Comparison of ENCODE assay signal across 19 mouse cellular contexts in the genomic region with DNA sequence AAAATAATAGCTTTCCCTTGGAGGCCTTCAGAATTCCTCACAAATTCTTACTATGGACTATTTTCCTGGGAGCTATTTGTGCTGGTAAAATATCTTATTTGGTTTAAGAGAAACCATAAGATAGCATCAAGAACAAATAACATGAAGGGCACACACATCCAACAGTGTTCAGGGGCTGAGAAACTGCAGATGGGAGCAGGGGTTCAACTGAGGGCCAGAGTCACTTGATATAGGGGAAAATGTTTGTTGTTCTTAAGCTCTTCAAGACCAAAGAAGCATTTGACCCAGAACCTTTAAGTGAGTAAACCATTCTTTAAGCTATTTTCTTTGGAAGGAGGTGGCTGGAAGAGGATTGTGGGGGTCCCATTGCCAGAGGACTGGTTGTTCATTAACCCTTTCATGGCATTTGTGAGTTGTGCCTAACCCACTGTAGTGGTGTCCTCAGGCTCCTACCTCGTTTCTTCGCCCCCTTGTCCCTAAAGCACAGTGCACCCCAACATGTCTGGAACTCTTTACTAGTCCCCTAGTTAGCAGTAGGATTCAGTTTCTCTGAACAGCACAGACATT.
DNase-seq lines count a peak whose midpoint lies in the region; ATAC-seq and TF ChIP-seq lines count a peak whose summit lies in the region.
"Had no signal": no experiment of that assay in that cellular context is flagged by ENCODE, and none has a peak within 500 bp of the region (broad histone marks: within the 10 kb centered on the region; RNA-seq: fewer than 3 reads in every experiment).

No protein-coding gene starts in this region.

- 75% methylated on average over 2 of the region's 2 CpGs for WGBS in stomach, embryonic 14.5 days
- 55% methylated on average over 2 of the region's 2 CpGs for WGBS in stomach, postnatal 0 days
- WGBS in stomach, embryonic 16.5 days, result 65% methylated on average over 2 of the region's 2 CpGs

- H3K4me2 ChIP-seq in stomach, embryonic 14.5 days (replicated peaks; ENCODE audit: low read depth, low read length), result no peak overlapping the region
- no peak overlapping the region for H3K4me2 ChIP-seq in stomach, postnatal 0 days (replicated peaks; ENCODE audit: low read depth)
- H3K4me2 ChIP-seq in stomach, embryonic 16.5 days (ENCODE audit: low read depth, low read length), result no peak overlapping the region
- H3K4me2 ChIP-seq: heart, embryonic 12.5 days; hindbrain, embryonic 12.5 days; liver, embryonic 12.5 days had no signal

- H3K4me3 ChIP-seq in stomach, embryonic 14.5 days (ENCODE audit: low read depth, low read length), result no peak overlapping the region
- H3K4me3 ChIP-seq in stomach, postnatal 0 days (ENCODE audit: low read depth, low read length), result no peak overlapping the region
- no peak overlapping the region for H3K4me3 ChIP-seq in stomach, embryonic 16.5 days (replicated peaks; ENCODE audit: low read length)
- H3K4me3 ChIP-seq: heart, embryonic 12.5 days; hindbrain, embryonic 12.5 days; liver, embryonic 12.5 days had no signal

- H3K9ac ChIP-seq in stomach, embryonic 14.5 days (replicated peaks; ENCODE audit: low read depth, low read length), result no peak overlapping the region
- H3K9ac ChIP-seq in stomach, postnatal 0 days (ENCODE audit: low read length), result no peak overlapping the region
- H3K9ac ChIP-seq in stomach, embryonic 16.5 days (ENCODE audit: low read length), result no peak overlapping the region
- H3K9ac ChIP-seq: heart, embryonic 12.5 days; hindbrain, embryonic 12.5 days; liver, embryonic 12.5 days had no signal

- no peak for ATAC-seq in stomach, embryonic 14.5 days (ENCODE audit: insufficient number of reproducible peaks, insufficient read depth, low FRiP score, low read depth)
- ATAC-seq in stomach, postnatal 0 days (ENCODE audit: low FRiP score, low TSS enrichment), result no peak
- no peak for ATAC-seq in stomach, embryonic 16.5 days (ENCODE audit: insufficient read depth, low FRiP score)
- ATAC-seq: forebrain, embryonic 16.5 days; liver, embryonic 12.5 days; midbrain, embryonic 16.5 days had no signal

- TF ChIP-seq EP300 in stomach, postnatal 0 days (optimal IDR thresholded peaks at IDR 0.05), result no peak

- H3K9me3 ChIP-seq in stomach, embryonic 14.5 days (ENCODE audit: control insufficient read depth, low read depth, low read length), result no peaks in the 10 kb centered on the region
- no peaks in the 10 kb centered on the region for H3K9me3 ChIP-seq in stomach, postnatal 0 days (ENCODE audit: control insufficient read depth, low read length)
- no peaks in the 10 kb centered on the region for H3K9me3 ChIP-seq in stomach, embryonic 16.5 days (replicated peaks; ENCODE audit: control insufficient read depth, low read length)
- H3K9me3 ChIP-seq: heart, embryonic 12.5 days; hindbrain, embryonic 12.5 days; liver, embryonic 12.5 days had no signal

- H3K27ac ChIP-seq in stomach, embryonic 14.5 days (ENCODE audit: low read length), result 0 out of 2 replicates have a peak overlapping the region, but pooled peaks have one; percentile 15
- H3K27ac ChIP-seq in stomach, postnatal 0 days (replicated peaks), result no peak overlapping the region
- H3K27ac ChIP-seq in stomach, embryonic 16.5 days (ENCODE audit: low read length), result 0 out of 2 replicates have a peak overlapping the region, but pooled peaks have one; percentile 24
- H3K27ac ChIP-seq: hindbrain, embryonic 12.5 days; liver, embryonic 12.5 days had no signal

- DNase-seq in kidney, postnatal 4 days, result peak; percentile 37 to 52
- no peak for DNase-seq in kidney, postnatal 36 days
- no peak for DNase-seq in stomach, postnatal 0 days (ENCODE audit: low spot score)
- peak; percentile 5 for DNase-seq in embryo, embryonic 9.5 days (ENCODE audit: extremely low spot score)
- DNase-seq in heart, adult 11 months, result no peak
- DNase-seq: cerebellum, adult 8-10 months; heart, postnatal 14 days; kidney, postnatal 10 days; lung, postnatal 10 days; right cerebral cortex, postnatal 14 days; spleen, adult 18-20 months; thymus, postnatal 14 days had no signal

- H3K36me3 ChIP-seq in stomach, embryonic 14.5 days (ENCODE audit: control insufficient read depth, insufficient read depth, low read length), result no peaks in the 10 kb centered on the region
- H3K36me3 ChIP-seq in stomach, postnatal 0 days (ENCODE audit: control insufficient read depth, insufficient read depth, low read length), result no peaks in the 10 kb centered on the region
- no peaks in the 10 kb centered on the region for H3K36me3 ChIP-seq in stomach, embryonic 16.5 days (ENCODE audit: control insufficient read depth, insufficient read depth, low read length)
- H3K36me3 ChIP-seq: heart, embryonic 12.5 days; hindbrain, embryonic 12.5 days; liver, embryonic 12.5 days had no signal

- no peak for TF ChIP-seq CTCF in stomach, postnatal 0 days (IDR thresholded peaks at IDR 0.05; ENCODE audit: low read depth)

- H3K27me3 ChIP-seq in stomach, embryonic 14.5 days (ENCODE audit: control insufficient read depth, insufficient read depth, low read length), result no peaks in the 10 kb centered on the region
- H3K27me3 ChIP-seq in stomach, postnatal 0 days (ENCODE audit: control insufficient read depth, insufficient read depth, low read length), result no peaks in the 10 kb centered on the region
- H3K27me3 ChIP-seq in stomach, embryonic 16.5 days (ENCODE audit: control insufficient read depth, insufficient read depth, low read length), result no peaks in the 10 kb centered on the region
- H3K27me3 ChIP-seq: hindbrain, embryonic 12.5 days; liver, embryonic 12.5 days had no signal

- H3K4me1 ChIP-seq in stomach, embryonic 14.5 days (ENCODE audit: control insufficient read depth, insufficient read depth, low read length), result no peaks in the 10 kb centered on the region
- H3K4me1 ChIP-seq in stomach, postnatal 0 days (replicated peaks; ENCODE audit: control insufficient read depth, insufficient read depth), result no peaks in the 10 kb centered on the region
- H3K4me1 ChIP-seq in stomach, embryonic 16.5 days (ENCODE audit: control insufficient read depth, insufficient read depth, low read length), result peaks cover 12% of the 10 kb centered on the region
- H3K4me1 ChIP-seq: heart, embryonic 12.5 days; hindbrain, embryonic 12.5 days; liver, embryonic 12.5 days had no signal

Comparison
In these comparisons a context has a peak if more than half of its experiments do, and no peak if none do; other contexts are left out.
1. DNase-seq: peak in kidney, postnatal 4 days (2 of 2) and embryo, embryonic 9.5 days (single experiment); none in kidney, postnatal 36 days (0 of 2), stomach, postnatal 0 days (single experiment) and heart, adult 11 months (single experiment).